Mouse (Mus musculus): ENCODE measurements around the gene Orc2.

GRCm38 (mm10) chr1:58454316-58454715 is 50.6 kb downstream of the Orc2 start:
- TF ChIP-seq CTCF (IDR thresholded peaks at IDR 0.05; ENCODE audit: low read depth, low read length) (no peak; the same call in 1 of the 2 replicates), GATA2 (IDR thresholded peaks at IDR 0.05; ENCODE audit: borderline replicate concordance, low read depth, low read length) (no peak), GATA1 (IDR thresholded peaks at IDR 0.05; ENCODE audit: borderline replicate concordance, low read length) (no peak)
